Mouse (Mus musculus) pancreas, adult 10 weeks (tissue): ENCODE results near the gene Hdc. TPM values are rescaled to one million over a fixed set of nuclear protein-coding genes. Genes with fewer than 3 reads are reported as not detected.

ENCODE experiments used
- polyA plus RNA-seq: library from polyadenylated mRNA; stranded (reverse); fragments of 350-450 nt; fragmentation: Illumina TruSeq; extraction: RNeasy Lipid Tissue Mini Kit (QIAGEN cat#74804); gene quantifications from one replicate; pipeline ENCODE4 v1.2.3, GENCODE M21; 2015; ENCODE audit warnings: low read depth, low replicate concordance; ENCODE audit not compliant: insufficient read depth

Gene Hdc
- polyA plus RNA-seq = 0.66 TPM

GRCm38 (mm10) chr2:126619249-126619704 is at the start of gene Hdc:
TSS of gene Hdc (minus strand) at chr2:126619299.

GRCm38 (mm10) chr2:126552357-126553290 is 66.5 kb downstream of the Hdc start, which contains the start of gene Slc27a2:
TSS of gene Slc27a2 (plus strand) at chr2:126552407.

Other genes with a start within 250 kb of the Hdc start
- gene Atp8b4, start 118.6 kb downstream of the Hdc start, polyA plus RNA-seq = 0.18 TPM
- gene Slc27a2, start 66.9 kb downstream of the Hdc start, polyA plus RNA-seq = not detected
- 3.4 TPM for gene Gabpb1, start 57.0 kb upstream of the Hdc start, polyA plus RNA-seq
- 9.6 TPM for gene Usp8, start 88.0 kb upstream of the Hdc start, polyA plus RNA-seq
- gene Usp50, start 164.2 kb upstream of the Hdc start, polyA plus RNA-seq = 0.55 TPM